Mouse (Mus musculus) megakaryocyte-erythroid progenitor cell, adult 5-6 weeks (primary cell): Measurements from ENCODE around the gene Ccr2. TPM values are rescaled to one million over a fixed set of nuclear protein-coding genes. Genes with fewer than 3 reads are reported as not detected.
"Not testable (repeated sequence)": the region's sequence is repeated elsewhere in the genome, so short reads cannot be mapped to it uniquely, and the experiment has no call there.

Source experiments
- ATAC-seq: replicated peaks from 2 replicates; pipeline ENCODE4 v1.8.0; 2016; ENCODE audit warnings: mild to moderate bottlenecking, inconsistent platforms; ENCODE audit not compliant: severe bottlenecking, poor library complexity, low FRiP score, low TSS enrichment
- total RNA-seq, 2 experiments: library from RNA; stranded (forward) in 1 of 2; stranded (reverse) in 1 of 2; fragments of 200-1000, 215-1000 nt in 1 of 2; fragments of >200 nt in 1 of 2; fragmentation: Nextera tagmentation in 1 of 2; gene quantifications; 2 replicates each; pipeline ENCODE4 v1.2.3; 2014 to 2017

The Ccr2 gene
- 0.37 and 1.3 TPM in 2 replicates for total RNA-seq (2014; fragmentation: Nextera tagmentation)
- 6.9 and 23.4 TPM in 2 replicates for total RNA-seq (2017)

DNA sequence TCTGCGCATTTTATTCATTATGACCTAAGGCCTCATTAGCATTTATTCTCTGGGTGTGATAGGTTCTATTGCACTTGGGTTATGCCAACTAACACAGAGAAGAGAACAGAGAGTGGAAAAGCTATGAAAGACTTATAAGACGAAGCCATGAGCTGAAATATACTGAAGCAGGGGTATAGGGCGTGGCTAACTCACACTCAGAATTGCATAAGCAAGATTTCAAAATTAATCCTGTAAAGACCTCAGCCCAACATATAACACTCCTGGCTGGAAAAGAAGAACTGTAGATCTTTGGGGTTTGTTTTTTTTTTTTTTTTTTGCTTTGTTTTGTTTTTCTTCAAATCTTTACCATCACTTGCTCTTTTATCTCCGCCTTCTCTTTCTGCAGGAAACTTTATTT, at the start of gene Ccr2:
Gene Ccr2, plus strand, starts transcription at position 228 of the 400 bp plus-strand sequence.
- ATAC-seq: no peak

GRCm38 (mm10) chr9:124053532-124053931, 48.2 kb upstream of the Ccr2 start:
- no peak for ATAC-seq

GRCm38 (mm10) chr9:124056158-124056709, 45.5 kb upstream of the Ccr2 start:
- ATAC-seq: no peak

GRCm38 (mm10) chr9:124059660-124060352, 41.9 kb upstream of the Ccr2 start:
- ATAC-seq: 0 out of 2 replicates have a peak, but pooled peaks have one; percentile 55

DNA sequence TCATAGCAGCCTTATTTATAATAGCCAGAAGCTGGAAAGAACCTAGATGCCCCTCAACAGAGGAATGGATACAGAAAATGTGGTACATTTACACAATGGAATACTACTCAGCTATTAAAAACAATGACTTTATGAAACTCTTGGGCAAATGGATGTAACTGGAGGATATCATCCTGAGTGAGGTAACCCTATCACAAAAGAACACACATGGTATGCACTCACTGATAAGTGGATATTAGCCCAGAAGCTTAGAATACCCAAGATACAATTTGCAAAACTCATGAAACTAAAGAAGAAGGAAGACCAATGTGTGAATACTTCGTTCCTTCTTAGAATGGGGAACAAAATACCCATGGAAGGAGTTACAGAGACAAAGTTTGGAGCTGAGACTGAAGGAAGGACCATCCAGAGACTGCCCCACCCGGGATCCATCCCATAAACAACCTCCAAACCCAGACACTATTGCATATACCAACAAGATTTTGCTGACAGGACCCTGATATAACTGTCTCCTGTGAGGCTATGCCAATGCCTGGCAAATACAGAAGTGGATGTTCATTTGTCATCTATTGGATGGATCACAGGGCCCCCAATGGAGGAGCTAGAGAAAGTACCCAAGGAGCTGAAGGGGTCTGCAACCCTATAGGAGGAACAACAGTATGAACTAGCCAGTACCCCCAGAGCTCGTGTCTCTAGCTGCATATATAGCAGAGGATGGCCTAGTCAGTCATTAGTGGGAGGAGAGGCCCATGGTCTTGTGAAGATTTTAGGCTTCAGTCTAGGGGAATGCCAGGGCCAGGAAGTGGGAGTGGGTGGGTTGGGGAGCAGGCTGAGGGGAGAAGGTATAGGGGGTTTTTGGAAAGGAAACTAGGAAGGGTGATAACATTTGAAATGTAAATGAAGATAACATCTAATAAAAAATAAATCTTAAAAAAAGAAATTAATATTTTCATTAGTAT, 40.0 kb upstream of the Ccr2 start:
- not testable (repeated sequence) for ATAC-seq

DNA sequence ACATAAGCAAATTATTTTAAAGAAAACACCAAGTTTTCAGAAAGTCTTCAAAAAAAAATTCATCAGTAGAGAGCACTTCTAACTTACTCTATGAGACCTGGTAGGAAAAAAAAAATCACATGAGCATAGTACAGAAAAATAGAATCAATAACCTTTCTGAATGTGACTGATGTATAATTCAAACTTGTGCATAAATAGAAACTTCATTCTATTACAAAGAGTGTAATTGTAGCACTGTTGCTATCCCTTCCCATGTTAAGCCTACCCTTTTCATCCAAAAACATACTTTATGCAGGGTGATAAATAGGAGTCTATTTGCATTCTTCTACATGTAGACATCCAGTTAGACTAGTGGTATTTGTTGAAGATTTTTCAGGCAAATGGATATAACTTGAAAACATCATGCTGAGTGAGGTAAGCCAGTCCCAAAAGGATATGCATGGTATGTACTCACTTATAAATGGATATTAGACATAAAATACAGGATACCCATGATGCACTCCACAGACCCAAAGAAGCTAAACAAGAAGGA, 35.1 kb upstream of the Ccr2 start:
- ATAC-seq: no peak

DNA sequence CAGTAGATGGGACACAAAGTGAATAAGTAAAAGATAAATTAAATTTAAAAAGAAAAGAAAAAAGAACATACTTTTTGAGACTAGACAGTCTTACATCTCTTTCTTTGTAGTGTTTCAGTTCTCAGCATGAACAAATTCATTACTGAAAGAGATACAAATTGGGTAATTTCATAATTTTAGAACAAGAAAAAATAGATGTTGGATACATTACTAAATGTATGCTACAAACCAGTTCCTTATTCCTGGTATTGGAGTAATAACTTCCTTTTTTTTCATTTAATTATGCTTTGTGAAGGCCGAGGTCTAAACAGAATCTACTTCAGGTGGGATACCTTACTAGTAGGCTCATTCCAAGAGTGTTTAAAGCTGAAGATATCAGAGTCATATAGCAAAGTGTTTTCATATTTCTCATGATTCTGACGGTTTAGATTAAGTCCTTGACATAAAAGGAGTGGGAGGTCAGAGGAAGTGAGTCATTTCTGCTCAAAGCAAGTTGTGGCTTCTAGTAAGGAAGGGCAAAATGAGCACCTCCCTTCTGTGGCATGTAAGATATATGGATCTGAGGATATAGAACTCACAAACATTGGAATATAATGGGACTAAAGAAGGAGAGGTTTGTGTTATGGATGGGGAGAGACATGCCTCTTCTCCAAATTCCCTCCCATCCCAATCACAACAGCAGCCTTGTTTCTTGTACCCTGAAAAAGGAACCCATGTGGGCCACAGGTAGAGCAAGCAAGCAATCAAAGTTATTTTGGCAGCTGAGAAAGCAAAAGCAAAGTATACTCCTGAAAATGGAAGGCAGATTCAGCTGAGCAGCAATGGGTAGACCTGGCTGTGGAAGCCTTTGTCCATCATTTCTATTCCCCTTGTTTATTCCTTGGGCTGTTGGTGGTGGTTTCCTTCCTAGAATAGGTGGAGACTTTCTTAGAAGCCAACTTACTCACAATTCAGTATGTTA, 33.4 kb upstream of the Ccr2 start:
- no peak for ATAC-seq

GRCm38 (mm10) chr9:124071506-124071905, 30.2 kb upstream of the Ccr2 start:
- no peak for ATAC-seq

DNA sequence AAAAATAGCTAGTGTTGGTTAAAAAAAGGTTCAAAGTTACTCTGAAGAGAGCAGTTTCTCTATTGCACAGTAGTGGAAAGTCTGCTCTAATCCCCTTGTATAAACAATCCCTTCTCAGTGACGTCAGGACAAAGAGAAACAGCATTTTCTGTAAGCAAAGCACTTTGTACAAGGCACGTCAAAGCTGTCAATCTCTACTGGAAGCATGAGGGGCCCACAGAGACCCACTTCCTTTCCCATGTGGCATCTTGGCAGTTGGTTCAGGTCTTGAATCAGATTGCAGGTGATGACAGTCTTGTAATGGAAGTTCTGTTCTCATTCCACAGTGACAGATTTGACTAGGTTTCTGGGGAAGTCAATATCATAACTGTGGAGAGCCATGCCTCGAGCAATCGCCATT, 21.9 kb upstream of the Ccr2 start:
- no peak for ATAC-seq

- not testable (repeated sequence) for ATAC-seq
Measured at GRCm38 (mm10) chr9:124080471-124080870, 21.3 kb upstream of the Ccr2 start.

GRCm38 (mm10) chr9:124090441-124090840, 11.3 kb upstream of the Ccr2 start:
- ATAC-seq: no peak

DNA sequence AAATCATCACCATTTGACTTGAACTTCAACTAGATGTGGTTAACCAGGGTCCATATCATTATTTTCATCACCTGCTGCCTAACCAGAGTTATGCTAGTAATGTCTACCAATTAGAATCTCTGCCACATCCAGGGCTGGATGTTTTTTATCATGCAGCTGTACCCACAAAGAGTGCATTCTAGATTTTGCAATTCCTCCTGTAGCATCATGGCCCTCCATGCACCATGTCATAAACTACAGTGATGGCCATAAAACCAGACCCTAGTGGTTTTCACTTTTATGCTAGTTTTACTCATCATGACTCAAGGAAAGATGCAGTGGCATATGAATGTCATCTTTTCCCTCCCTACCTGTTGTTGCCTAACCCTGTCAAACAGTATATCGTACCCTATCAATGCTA, 2.6 kb upstream of the Ccr2 start:
- ATAC-seq: no peak

DNA sequence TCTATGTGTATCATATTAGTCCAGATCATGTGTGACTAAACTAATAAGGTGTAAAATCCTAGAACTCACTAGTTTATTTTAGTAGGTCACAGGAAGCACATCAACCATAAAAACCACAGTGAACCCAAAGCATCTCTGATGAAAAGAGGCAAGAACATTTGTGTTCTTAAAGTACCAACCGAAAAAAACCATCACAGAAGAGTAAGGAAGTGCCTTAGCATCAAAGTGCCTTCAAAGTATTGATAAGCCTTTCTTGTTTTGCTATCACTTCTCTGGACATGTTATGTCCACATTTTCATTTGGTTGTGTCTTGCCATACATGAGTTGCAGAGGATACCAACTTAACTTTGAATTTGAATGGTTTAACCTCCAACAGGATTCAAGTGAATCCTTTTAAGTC, 1.4 kb upstream of the Ccr2 start:
- no peak for ATAC-seq

GRCm38 (mm10) chr9:124103199-124103598, 1.4 kb downstream of the Ccr2 start:
- ATAC-seq: peak; percentile 60

GRCm38 (mm10) chr9:124105196-124105595, 3.4 kb downstream of the Ccr2 start:
- no peak for ATAC-seq

DNA sequence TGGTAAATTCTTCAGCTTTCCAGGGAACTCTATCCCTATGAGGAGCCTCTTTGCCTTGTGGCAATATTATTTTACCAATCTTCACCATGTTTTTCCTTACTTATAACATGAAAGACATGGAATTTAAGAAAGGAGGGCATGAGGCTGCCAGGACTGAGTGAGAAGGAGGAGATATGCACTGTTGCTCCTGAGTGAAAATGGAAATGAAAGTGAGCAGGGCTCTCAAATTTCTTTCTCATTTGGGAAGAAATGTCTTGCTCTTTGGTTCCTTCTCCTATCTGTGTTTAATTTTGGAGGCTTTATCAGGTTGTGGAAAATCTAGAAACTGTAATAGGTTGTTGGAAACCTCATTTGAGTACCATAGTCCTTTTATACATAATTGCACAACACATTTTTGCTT, 5.5 kb downstream of the Ccr2 start:
- ATAC-seq: no peak

DNA sequence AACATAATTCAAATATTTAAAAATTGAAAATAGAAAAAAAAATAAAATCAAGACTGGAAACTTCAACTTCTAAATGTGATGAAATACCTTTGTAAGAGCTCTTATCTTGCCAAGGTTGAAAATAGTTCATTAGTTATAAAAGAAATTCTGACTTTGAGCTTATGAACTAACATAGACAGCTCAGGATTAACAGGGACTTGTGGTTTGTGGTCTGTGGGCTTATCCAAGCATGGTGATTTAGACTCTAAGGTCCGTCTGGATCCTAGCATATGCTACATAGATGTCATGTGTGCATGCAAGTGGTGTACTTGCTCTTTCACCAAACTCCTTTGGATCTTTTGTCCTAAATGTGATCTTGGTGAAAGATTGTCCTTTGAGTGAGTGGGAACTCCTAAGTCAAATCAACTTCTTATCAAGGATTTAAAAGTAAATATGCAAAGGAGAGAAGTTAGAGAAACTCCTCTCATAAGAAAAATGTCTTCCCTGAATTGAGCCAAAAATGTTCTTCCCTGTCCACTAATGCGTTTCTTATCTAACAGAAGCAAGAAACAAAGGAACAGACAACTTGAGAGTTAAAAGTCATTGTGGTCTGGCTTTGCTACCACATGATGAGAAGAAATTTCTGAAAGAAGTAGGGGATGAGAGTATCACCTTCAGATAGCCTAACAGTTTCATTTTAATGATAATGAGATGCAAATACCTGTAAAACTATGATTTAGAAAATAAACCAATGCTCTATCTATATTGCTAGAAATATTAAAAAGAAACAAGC, 6.8 kb downstream of the Ccr2 start:
- peak; percentile 42 for ATAC-seq

DNA sequence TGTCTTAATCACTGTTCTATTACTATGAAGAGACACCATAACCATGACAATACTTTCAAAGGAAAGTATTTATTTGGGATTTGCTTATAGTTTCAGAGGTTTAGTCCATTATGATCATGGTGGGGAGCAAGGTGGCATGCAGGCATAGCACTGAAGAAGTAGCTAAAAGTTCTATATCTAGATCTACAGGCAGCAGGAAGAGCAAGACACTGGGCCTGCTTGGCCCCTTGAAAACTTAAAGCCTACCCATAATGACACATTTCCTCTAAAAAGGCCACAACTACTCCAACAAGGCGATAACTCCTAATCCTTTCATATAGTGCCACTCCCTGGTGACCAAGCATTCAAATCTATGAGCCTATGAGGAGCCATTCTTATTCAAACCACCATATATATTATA, 10.2 kb downstream of the Ccr2 start:
- ATAC-seq: no peak
